Mouse (Mus musculus) R1 (cell line): ENCODE results near the gene Gm3646.
A peak's percentile ranks its signal among the peaks of the same experiment; 100 is the strongest.

Source experiments
- DNase-seq: peaks from one replicate; pipeline ENCODE4 v3.0.0-alpha.2; 2018; ENCODE audit warnings: low read depth, low spot score

The Gm3646 gene

GRCm38 (mm10) chr1:39805243-39805979, at the start of gene Gm3646:
Gene Gm3646, minus strand, starts transcription at chr1:39805332.
- DNase-seq = no peak

GRCm38 (mm10) chr1:39847066-39847465, 41.9 kb upstream of the Gm3646 start:
- DNase-seq = no peak

GRCm38 (mm10) chr1:39846031-39846550, 41.0 kb upstream of the Gm3646 start:
- no peak for DNase-seq

- no peak for DNase-seq
Measured at GRCm38 (mm10) chr1:39843328-39843727, 38.2 kb upstream of the Gm3646 start.

GRCm38 (mm10) chr1:39842218-39843007, 37.3 kb upstream of the Gm3646 start:
- no peak for DNase-seq

GRCm38 (mm10) chr1:39840856-39841255, 35.7 kb upstream of the Gm3646 start:
- no peak for DNase-seq

GRCm38 (mm10) chr1:39839838-39840237, 34.7 kb upstream of the Gm3646 start:
- DNase-seq = peak; percentile 51

GRCm38 (mm10) chr1:39839217-39839616, 34.1 kb upstream of the Gm3646 start:
- no peak for DNase-seq

- no peak for DNase-seq
Measured at GRCm38 (mm10) chr1:39838487-39839169, 33.5 kb upstream of the Gm3646 start.

GRCm38 (mm10) chr1:39831594-39832039, 26.5 kb upstream of the Gm3646 start:
- DNase-seq = no peak

- no peak for DNase-seq
Measured at GRCm38 (mm10) chr1:39830786-39831593, 25.9 kb upstream of the Gm3646 start.

- DNase-seq = no peak
Measured at GRCm38 (mm10) chr1:39824902-39825301, 19.8 kb upstream of the Gm3646 start.

GRCm38 (mm10) chr1:39824240-39824639, 19.1 kb upstream of the Gm3646 start:
- no peak for DNase-seq

- DNase-seq = no peak
Measured at GRCm38 (mm10) chr1:39819596-39819995, 14.5 kb upstream of the Gm3646 start.

- peak; percentile 71 for DNase-seq
Measured at GRCm38 (mm10) chr1:39815766-39816165, 10.6 kb upstream of the Gm3646 start.

- DNase-seq = no peak
Measured at GRCm38 (mm10) chr1:39813067-39813466, 7.9 kb upstream of the Gm3646 start.

- DNase-seq = no peak
Measured at GRCm38 (mm10) chr1:39804789-39805188, 343 bp downstream of the Gm3646 start.

- no peak for DNase-seq
Measured at GRCm38 (mm10) chr1:39802946-39803345, 2.2 kb downstream of the Gm3646 start.

GRCm38 (mm10) chr1:39797496-39797895, 7.6 kb downstream of the Gm3646 start:
- no peak for DNase-seq

- no peak for DNase-seq
Measured at GRCm38 (mm10) chr1:39796765-39797164, 8.4 kb downstream of the Gm3646 start.

- no peak for DNase-seq
Measured at GRCm38 (mm10) chr1:39784632-39785031, 20.5 kb downstream of the Gm3646 start.
